Mouse (Mus musculus) hindlimb bud, embryonic 11.5 days (tissue): ENCODE results near the gene Plekhh1.

Experiments used
- DNase-seq: peaks from one replicate; pipeline ENCODE4 v3.0.0-alpha.2; 2012; ENCODE audit warnings: low read depth, low spot score; ENCODE audit errors: extremely low spot score

Plekhh1 gene

GRCm38 (mm10) chr12:79069916-79070315 lies 41.0 kb downstream of the Plekhh1 start:
- DNase-seq: no peak

GRCm38 (mm10) chr12:79070736-79071333 lies 41.9 kb downstream of the Plekhh1 start:
- DNase-seq: no peak

GRCm38 (mm10) chr12:79072576-79072975 lies 43.6 kb downstream of the Plekhh1 start:
- no peak for DNase-seq

- DNase-seq: no peak
These were observed 44.4 kb downstream of the Plekhh1 start for GRCm38 (mm10) chr12:79073362-79073761.

- no peak for DNase-seq
These were observed 60.3 kb downstream of the Plekhh1 start, which contains the start of gene Pigh for GRCm38 (mm10) chr12:79089182-79089812. Gene Pigh (minus strand): TSS chr12:79089651.

- no peak for DNase-seq
These were observed 63.6 kb downstream of the Plekhh1 start for GRCm38 (mm10) chr12:79092569-79092968.

GRCm38 (mm10) chr12:79097106-79097752 lies 68.3 kb downstream of the Plekhh1 start:
- DNase-seq: no peak

GRCm38 (mm10) chr12:79103773-79104172 lies 74.8 kb downstream of the Plekhh1 start:
- DNase-seq: no peak

GRCm38 (mm10) chr12:79104544-79104943 lies 75.6 kb downstream of the Plekhh1 start:
- no peak for DNase-seq

- DNase-seq: no peak
These were observed 76.3 kb downstream of the Plekhh1 start for GRCm38 (mm10) chr12:79105312-79105711.

GRCm38 (mm10) chr12:79118991-79119390 lies 90.0 kb downstream of the Plekhh1 start:
- DNase-seq: no peak

- peak; percentile 26 for DNase-seq
These were observed 93.9 kb downstream of the Plekhh1 start for GRCm38 (mm10) chr12:79122820-79123219.

GRCm38 (mm10) chr12:79130299-79131177 lies 101.6 kb downstream of the Plekhh1 start, which contains the start of gene Arg2:
Gene Arg2 (plus strand): TSS chr12:79130777.
- DNase-seq: peak; percentile 28
